In the genomic region with DNA sequence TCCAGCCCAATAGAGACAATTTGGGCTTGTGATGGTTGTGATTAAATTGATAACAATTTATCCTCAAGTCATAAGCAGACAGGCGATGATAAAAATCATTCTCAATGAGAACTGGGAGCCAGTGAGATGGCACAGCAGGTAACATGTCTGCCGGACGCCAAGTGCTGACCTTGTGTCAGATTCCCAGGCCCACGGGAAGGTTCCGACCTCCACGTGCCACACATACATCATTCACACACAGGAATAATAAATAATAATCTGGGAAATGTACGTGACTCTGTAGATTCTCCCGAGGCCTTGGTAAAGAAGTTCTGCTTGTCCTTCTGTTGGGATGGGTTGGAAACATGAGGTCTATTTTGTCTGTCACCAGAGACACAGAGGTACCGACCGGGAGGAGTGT, we compare ENCODE assay signal across 11 mouse cellular contexts. TPM values are rescaled to one million over a fixed set of nuclear protein-coding genes. Genes with fewer than 3 reads are reported as not detected.
DNase-seq lines count a peak whose midpoint lies in the region; ATAC-seq lines count a peak whose summit lies in the region.
"Had no signal": no experiment of that assay in that cellular context is flagged by ENCODE, and none has a peak within 500 bp of the region (broad histone marks: within the 10 kb centered on the region; RNA-seq: fewer than 3 reads in every experiment).

No protein-coding gene starts in this region.

- H3K9ac ChIP-seq in forebrain, embryonic 11.5 days (ENCODE audit: low read length): no peak overlapping the region
- H3K9ac ChIP-seq in forebrain, embryonic 14.5 days (ENCODE audit: low read length): no peak overlapping the region
- H3K9ac ChIP-seq in midbrain, embryonic 11.5 days (ENCODE audit: low read length): no peak overlapping the region
- H3K9ac ChIP-seq in midbrain, embryonic 15.5 days: no peak overlapping the region
- H3K9ac ChIP-seq in neural tube, embryonic 14.5 days (replicated peaks; ENCODE audit: low read depth, low read length): no peak overlapping the region
- H3K9ac ChIP-seq in neural tube, embryonic 15.5 days (replicated peaks): no peak overlapping the region

- ATAC-seq in forebrain, embryonic 11.5 days (replicated peaks; ENCODE audit: low FRiP score): no peak
- ATAC-seq in forebrain, embryonic 14.5 days: no peak
- ATAC-seq in midbrain, embryonic 11.5 days (ENCODE audit: low FRiP score): no peak
- no peak for ATAC-seq in midbrain, embryonic 15.5 days (replicated peaks)
- ATAC-seq in neural tube, embryonic 14.5 days (ENCODE audit: low read depth): 0 out of 2 replicates have a peak, but pooled peaks have one; percentile 18
- ATAC-seq in neural tube, embryonic 15.5 days (ENCODE audit: low FRiP score): no peak

- no peaks in the 10 kb centered on the region for H3K9me3 ChIP-seq in forebrain, embryonic 11.5 days (ENCODE audit: control insufficient read depth, low read length)
- H3K9me3 ChIP-seq in forebrain, embryonic 14.5 days (replicated peaks; ENCODE audit: control insufficient read depth, low read length): no peaks in the 10 kb centered on the region
- H3K9me3 ChIP-seq in heart, embryonic 10.5 days: no peaks in the 10 kb centered on the region
- no peaks in the 10 kb centered on the region for H3K9me3 ChIP-seq in midbrain, embryonic 11.5 days (ENCODE audit: control insufficient read depth, low read length)
- H3K9me3 ChIP-seq in midbrain, embryonic 15.5 days: no peaks in the 10 kb centered on the region
- H3K9me3 ChIP-seq in neural tube, embryonic 14.5 days (ENCODE audit: control insufficient read depth, low read length): no peaks in the 10 kb centered on the region
- no peaks in the 10 kb centered on the region for H3K9me3 ChIP-seq in neural tube, embryonic 15.5 days (replicated peaks)
- H3K9me3 ChIP-seq: G1E had no signal

- no peak overlapping the region for H3K4me3 ChIP-seq in forebrain, embryonic 11.5 days (ENCODE audit: low read depth, low read length)
- H3K4me3 ChIP-seq in forebrain, embryonic 14.5 days (ENCODE audit: low read depth, low read length): no peak overlapping the region
- no peak overlapping the region for H3K4me3 ChIP-seq in heart, embryonic 10.5 days
- H3K4me3 ChIP-seq in midbrain, embryonic 11.5 days (ENCODE audit: low read depth, low read length): no peak overlapping the region
- no peak overlapping the region for H3K4me3 ChIP-seq in midbrain, embryonic 15.5 days
- H3K4me3 ChIP-seq in neural tube, embryonic 14.5 days (ENCODE audit: low read depth, low read length): no peak overlapping the region
- no peak overlapping the region for H3K4me3 ChIP-seq in neural tube, embryonic 15.5 days (replicated peaks)

- H3K27ac ChIP-seq in forebrain, embryonic 11.5 days (ENCODE audit: low read depth, low read length): no peak overlapping the region
- no peak overlapping the region for H3K27ac ChIP-seq in forebrain, embryonic 14.5 days (ENCODE audit: low read depth, low read length)
- no peak overlapping the region for H3K27ac ChIP-seq in heart, embryonic 10.5 days
- H3K27ac ChIP-seq in midbrain, embryonic 11.5 days (ENCODE audit: low read depth, low read length): no peak overlapping the region
- H3K27ac ChIP-seq in midbrain, embryonic 15.5 days: no peak overlapping the region
- H3K27ac ChIP-seq in neural tube, embryonic 14.5 days (ENCODE audit: low read depth, low read length): no peak overlapping the region
- H3K27ac ChIP-seq in neural tube, embryonic 15.5 days (replicated peaks): no peak overlapping the region

- H3K36me3 ChIP-seq in forebrain, embryonic 11.5 days (ENCODE audit: control insufficient read depth, insufficient read depth, low read length): peaks cover 2% of the 10 kb centered on the region; the same call in 1 of the 2 replicates
- H3K36me3 ChIP-seq in forebrain, embryonic 14.5 days (ENCODE audit: control insufficient read depth, insufficient read depth, low read length): peaks cover 26% of the 10 kb centered on the region
- H3K36me3 ChIP-seq in heart, embryonic 10.5 days: peaks cover 22% of the 10 kb centered on the region
- H3K36me3 ChIP-seq in midbrain, embryonic 11.5 days (ENCODE audit: control insufficient read depth, insufficient read depth, low read length): peaks cover 5% of the 10 kb centered on the region
- peaks cover 6% of the 10 kb centered on the region; the same call in 1 of the 2 replicates for H3K36me3 ChIP-seq in midbrain, embryonic 15.5 days (replicated peaks)
- peaks cover 14% of the 10 kb centered on the region for H3K36me3 ChIP-seq in neural tube, embryonic 14.5 days (ENCODE audit: control insufficient read depth, insufficient read depth, low read length)
- H3K36me3 ChIP-seq in neural tube, embryonic 15.5 days: peaks cover 18% of the 10 kb centered on the region

- intact Hi-C loops in heart, postnatal 25 days (cut with DNase I): loop anchor here (1.0 to 5.0 kb wide), 2 partner anchors 35 to 74 kb away; no protein-coding TSS in a partner anchor

- H3K4me1 ChIP-seq in forebrain, embryonic 11.5 days (replicated peaks; ENCODE audit: control insufficient read depth, insufficient read depth, low read length): no peaks in the 10 kb centered on the region
- no peaks in the 10 kb centered on the region for H3K4me1 ChIP-seq in forebrain, embryonic 14.5 days (ENCODE audit: control insufficient read depth, insufficient read depth, low read length)
- H3K4me1 ChIP-seq in heart, embryonic 10.5 days: no peaks in the 10 kb centered on the region
- no peaks in the 10 kb centered on the region for H3K4me1 ChIP-seq in midbrain, embryonic 11.5 days (ENCODE audit: control insufficient read depth, insufficient read depth, low read length)
- H3K4me1 ChIP-seq in midbrain, embryonic 15.5 days: no peaks in the 10 kb centered on the region
- H3K4me1 ChIP-seq in neural tube, embryonic 14.5 days (ENCODE audit: control insufficient read depth, insufficient read depth, low read length): no peaks in the 10 kb centered on the region
- no peaks in the 10 kb centered on the region for H3K4me1 ChIP-seq in neural tube, embryonic 15.5 days

- DNase-seq in forebrain, embryonic 11.5 days (ENCODE audit: low spot score): peak; percentile 33
- DNase-seq in forebrain, embryonic 14.5 days (ENCODE audit: low spot score): no peak
- peak; percentile 53 for DNase-seq in heart, embryonic 10.5 days (ENCODE audit: low spot score)
- DNase-seq in heart, postnatal 25 days (ENCODE audit: low spot score): no peak
- DNase-seq in midbrain, embryonic 11.5 days (ENCODE audit: low spot score, missing footprints): peak; percentile 73

- WGBS in forebrain, embryonic 11.5 days: 85% methylated on average over 10 of the region's 10 CpGs
- 87% methylated on average over 10 of the region's 10 CpGs for WGBS in forebrain, embryonic 14.5 days
- 85% methylated on average over 10 of the region's 10 CpGs for WGBS in heart, embryonic 10.5 days
- WGBS in midbrain, embryonic 11.5 days: 88% methylated on average over 10 of the region's 10 CpGs
- 88% methylated on average over 10 of the region's 10 CpGs for WGBS in midbrain, embryonic 15.5 days
- WGBS in neural tube, embryonic 14.5 days: 78% methylated on average over 10 of the region's 10 CpGs
- WGBS in neural tube, embryonic 15.5 days: 85% methylated on average over 10 of the region's 10 CpGs

- H3K27me3 ChIP-seq in forebrain, embryonic 11.5 days (ENCODE audit: control insufficient read depth, insufficient read depth, low read length): no peaks in the 10 kb centered on the region
- no peaks in the 10 kb centered on the region for H3K27me3 ChIP-seq in forebrain, embryonic 14.5 days (replicated peaks; ENCODE audit: control insufficient read depth, insufficient read depth, low read length)
- H3K27me3 ChIP-seq in heart, embryonic 10.5 days (ENCODE audit: insufficient read depth, poor library complexity, severe bottlenecking): no peaks in the 10 kb centered on the region
- no peaks in the 10 kb centered on the region for H3K27me3 ChIP-seq in midbrain, embryonic 11.5 days (ENCODE audit: control insufficient read depth, insufficient read depth, low read length)
- no peaks in the 10 kb centered on the region for H3K27me3 ChIP-seq in midbrain, embryonic 15.5 days (replicated peaks)
- no peaks in the 10 kb centered on the region for H3K27me3 ChIP-seq in neural tube, embryonic 14.5 days (ENCODE audit: control insufficient read depth, insufficient read depth, low read length)
- no peaks in the 10 kb centered on the region for H3K27me3 ChIP-seq in neural tube, embryonic 15.5 days (replicated peaks)
- H3K27me3 ChIP-seq: CH12.LX, Patski had no signal

- H3K4me2 ChIP-seq in forebrain, embryonic 11.5 days (ENCODE audit: low read depth, low read length, severe bottlenecking): no peak overlapping the region
- no peak overlapping the region for H3K4me2 ChIP-seq in forebrain, embryonic 14.5 days (ENCODE audit: low read length)
- no peak overlapping the region for H3K4me2 ChIP-seq in midbrain, embryonic 11.5 days
- no peak overlapping the region for H3K4me2 ChIP-seq in midbrain, embryonic 15.5 days
- H3K4me2 ChIP-seq in neural tube, embryonic 14.5 days (ENCODE audit: low read depth, low read length): no peak overlapping the region
- H3K4me2 ChIP-seq in neural tube, embryonic 15.5 days: no peak overlapping the region

RNA-seq across cellular contexts. Expression of a gene that starts 17.4 kb away (rescaled TPM):
- polyA plus RNA-seq in forebrain, embryonic 11.5 days (2014; fragmentation: Nextera tagmentation; extraction: Ambion mirVana): 137 and 139 TPM in 2 replicates
- polyA plus RNA-seq in forebrain, embryonic 14.5 days (2014; fragmentation: Nextera tagmentation; extraction: Ambion mirVana): 259 and 279 TPM in 2 replicates
- polyA plus RNA-seq in heart, embryonic 10.5 days (2016; fragmentation: Nextera tagmentation; extraction: Ambion mirVana): 127 and 162 TPM in 2 replicates
- total RNA-seq in heart, postnatal 25 days (2021): 100 to 1,000 TPM; 306 to 315 TPM
- 152 and 155 TPM in 2 replicates for polyA plus RNA-seq in midbrain, embryonic 11.5 days (2014; fragmentation: Nextera tagmentation; extraction: Ambion mirVana)
- 257 and 277 TPM in 2 replicates for polyA plus RNA-seq in midbrain, embryonic 15.5 days (2015; fragmentation: Nextera tagmentation; extraction: Ambion mirVana)
- polyA plus RNA-seq in neural tube, embryonic 14.5 days (2014; fragmentation: Nextera tagmentation; extraction: Ambion mirVana): 322 and 357 TPM in 2 replicates
- 286 and 340 TPM in 2 replicates for polyA plus RNA-seq in neural tube, embryonic 15.5 days (2015; fragmentation: Nextera tagmentation; extraction: Ambion mirVana)

RNA-seq across cellular contexts. Expression of a gene that starts 20.2 kb away (rescaled TPM):
- 25.8 and 26.4 TPM in 2 replicates for polyA plus RNA-seq in forebrain, embryonic 11.5 days (2014; fragmentation: Nextera tagmentation; extraction: Ambion mirVana)
- 16.2 and 17.7 TPM in 2 replicates for polyA plus RNA-seq in forebrain, embryonic 14.5 days (2014; fragmentation: Nextera tagmentation; extraction: Ambion mirVana)
- 10.6 and 11.7 TPM in 2 replicates for polyA plus RNA-seq in heart, embryonic 10.5 days (2016; fragmentation: Nextera tagmentation; extraction: Ambion mirVana)
- 10 to 100 TPM; 12.8 to 14.6 TPM for total RNA-seq in heart, postnatal 25 days (2021)
- 24.8 and 24.9 TPM in 2 replicates for polyA plus RNA-seq in midbrain, embryonic 11.5 days (2014; fragmentation: Nextera tagmentation; extraction: Ambion mirVana)
- polyA plus RNA-seq in midbrain, embryonic 15.5 days (2015; fragmentation: Nextera tagmentation; extraction: Ambion mirVana): 17.9 and 18.2 TPM in 2 replicates
- polyA plus RNA-seq in neural tube, embryonic 14.5 days (2014; fragmentation: Nextera tagmentation; extraction: Ambion mirVana): 24.3 and 26.4 TPM in 2 replicates
- 14.9 and 15.3 TPM in 2 replicates for polyA plus RNA-seq in neural tube, embryonic 15.5 days (2015; fragmentation: Nextera tagmentation; extraction: Ambion mirVana)

RNA-seq across cellular contexts. Expression of a gene that starts 42.3 kb away (rescaled TPM):
- 139 and 150 TPM in 2 replicates for polyA plus RNA-seq in forebrain, embryonic 11.5 days (2014; fragmentation: Nextera tagmentation; extraction: Ambion mirVana)
- 239 and 264 TPM in 2 replicates for polyA plus RNA-seq in forebrain, embryonic 14.5 days (2014; fragmentation: Nextera tagmentation; extraction: Ambion mirVana)
- polyA plus RNA-seq in heart, embryonic 10.5 days (2016; fragmentation: Nextera tagmentation; extraction: Ambion mirVana): 59.7 and 65.2 TPM in 2 replicates
- total RNA-seq in heart, postnatal 25 days (2021): 10 to 100 TPM; 46.5 to 53.1 TPM
- 176 and 184 TPM in 2 replicates for polyA plus RNA-seq in midbrain, embryonic 11.5 days (2014; fragmentation: Nextera tagmentation; extraction: Ambion mirVana)
- polyA plus RNA-seq in midbrain, embryonic 15.5 days (2015; fragmentation: Nextera tagmentation; extraction: Ambion mirVana): 169 and 180 TPM in 2 replicates
- polyA plus RNA-seq in neural tube, embryonic 14.5 days (2014; fragmentation: Nextera tagmentation; extraction: Ambion mirVana): 218 and 220 TPM in 2 replicates
- polyA plus RNA-seq in neural tube, embryonic 15.5 days (2015; fragmentation: Nextera tagmentation; extraction: Ambion mirVana): 135 and 151 TPM in 2 replicates
- polyA plus RNA-seq: G1E had no signal

Comparison
In these comparisons a context has a peak if more than half of its experiments do, and no peak if none do; other contexts are left out.
1. DNase-seq: peak in forebrain, embryonic 11.5 days (single experiment), heart, embryonic 10.5 days (single experiment) and midbrain, embryonic 11.5 days (single experiment); none in forebrain, embryonic 14.5 days (single experiment) and heart, postnatal 25 days (single experiment).